Mouse (Mus musculus): Measurements from ENCODE around the gene Ptpre. TPM values are rescaled to one million over a fixed set of nuclear protein-coding genes. Genes with fewer than 3 reads are reported as not detected.
"Not testable (repeated sequence)": the region's sequence is repeated elsewhere in the genome, so short reads cannot be mapped to it uniquely, and the experiment has no call there.

Ptpre gene
- 6.4 and 9.8 TPM in 2 replicates for polyA plus RNA-seq (2012; rRNA removed)

DNA sequence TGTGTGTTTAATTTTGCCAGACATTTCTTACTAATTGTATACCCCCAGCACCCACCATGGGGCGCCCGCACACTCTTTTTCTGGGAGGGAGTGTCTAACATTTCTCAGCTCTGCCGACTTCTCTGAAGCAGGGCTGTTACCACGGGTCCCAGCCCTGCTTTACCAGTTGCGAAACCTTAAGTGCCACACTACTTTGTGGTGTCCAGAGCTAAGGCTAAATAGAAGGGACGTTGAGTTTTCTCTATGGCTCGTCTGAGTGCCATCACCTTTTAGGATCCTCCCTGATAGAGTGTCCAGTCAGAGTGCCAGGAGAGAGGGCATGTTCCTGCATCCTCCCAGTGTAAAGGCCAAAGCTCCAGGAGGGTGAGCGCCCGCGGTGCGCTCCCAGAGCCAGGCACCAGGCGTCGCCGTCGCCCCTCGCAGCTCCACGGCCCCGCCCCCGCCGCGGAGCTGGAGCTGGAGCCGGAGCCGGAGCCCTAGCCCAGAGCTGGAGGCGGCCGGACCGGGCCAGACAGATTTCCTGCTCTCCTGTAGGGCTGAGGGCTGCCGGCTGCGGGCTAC lies at the start of gene Ptpre:
Gene Ptpre, plus strand, starts transcription at position 141 of the 561 bp plus-strand sequence.
- DNase-seq (ENCODE audit: low read depth, low spot score): no peak
- 4% methylated on average over 28 of the region's 28 CpGs for WGBS

GRCm38 (mm10) chr7:135488214-135488810 lies 49.0 kb upstream of the Ptpre start:
- DNase-seq (ENCODE audit: low read depth, low spot score): no peak
- 62% methylated on average over 6 of the region's 6 CpGs for WGBS

- no peak for DNase-seq (ENCODE audit: low read depth, low spot score)
- 65% methylated on average over 9 of the region's 9 CpGs for WGBS
Measured at GRCm38 (mm10) chr7:135489724-135490499, 47.4 kb upstream of the Ptpre start.

GRCm38 (mm10) chr7:135490500-135490886 lies 46.8 kb upstream of the Ptpre start:
- no peak for DNase-seq (ENCODE audit: low read depth, low spot score)
- 50% methylated on average over 8 of the region's 8 CpGs for WGBS

GRCm38 (mm10) chr7:135495303-135495702 lies 42.0 kb upstream of the Ptpre start:
- DNase-seq (ENCODE audit: low read depth, low spot score): no peak

DNA sequence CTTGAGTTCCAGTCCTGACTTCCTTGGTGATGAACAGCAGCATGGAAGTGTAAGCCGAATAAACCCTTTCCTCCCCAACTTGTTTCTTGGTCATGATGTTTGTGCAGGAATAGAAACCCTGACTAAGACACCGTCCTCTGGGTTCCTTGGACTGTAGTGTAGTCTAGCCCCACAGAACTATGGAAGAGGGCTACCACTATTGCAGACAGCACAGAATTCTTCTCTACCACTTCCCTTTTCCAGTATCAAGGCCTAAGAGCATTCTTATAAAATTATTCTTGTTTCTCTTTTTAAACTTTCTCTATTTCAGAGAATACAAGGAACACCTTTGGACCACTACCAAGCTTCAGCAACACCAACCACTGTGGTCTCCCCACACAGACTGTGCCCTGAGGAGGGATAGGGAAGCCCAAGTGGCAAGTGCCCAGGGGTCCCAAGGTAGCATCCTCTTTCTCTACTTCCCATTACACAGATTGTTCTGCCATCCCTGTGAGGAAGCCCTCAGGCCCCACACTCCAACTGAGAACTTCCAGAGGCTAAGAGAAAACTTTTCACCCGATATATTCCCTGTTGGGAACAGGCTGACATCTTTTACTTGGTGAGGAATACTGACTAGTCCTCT lies 38.6 kb upstream of the Ptpre start:
- 88% methylated on average over 3 of the region's 3 CpGs for WGBS
- no peak for DNase-seq (ENCODE audit: low read depth, low spot score)

More at GRCm38 (mm10) chr7:135495303-135495702, 42.0 kb upstream of the Ptpre start:
- 40% methylated on average over 3 of the region's 3 CpGs for WGBS

DNA sequence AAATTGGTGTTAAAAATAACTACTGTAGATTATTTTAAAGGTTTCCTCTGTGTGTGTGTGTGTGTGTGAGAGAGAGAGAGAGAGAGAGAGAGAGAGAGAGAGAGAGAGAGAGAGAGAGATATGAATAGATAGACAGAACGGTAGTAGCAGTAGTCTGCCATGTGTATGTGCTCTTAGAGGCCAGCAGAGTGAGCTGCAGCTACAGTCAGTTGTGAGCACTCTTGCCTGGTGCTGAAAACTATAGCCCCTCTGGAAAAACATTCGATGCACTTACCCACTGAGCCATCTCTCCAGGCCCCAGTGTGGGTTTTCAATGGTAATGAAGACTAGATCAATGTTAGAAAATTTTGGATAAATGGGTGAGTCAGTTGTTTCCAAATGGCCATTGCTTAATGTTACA lies 37.9 kb upstream of the Ptpre start:
- no peak for DNase-seq (ENCODE audit: low read depth, low spot score)
- 50% methylated on average over 2 of the region's 2 CpGs for WGBS

GRCm38 (mm10) chr7:135506506-135506905 lies 30.8 kb upstream of the Ptpre start:
- 93% methylated on average over 5 of the region's 5 CpGs for WGBS
- DNase-seq (ENCODE audit: low read depth, low spot score): not testable (repeated sequence)

DNA sequence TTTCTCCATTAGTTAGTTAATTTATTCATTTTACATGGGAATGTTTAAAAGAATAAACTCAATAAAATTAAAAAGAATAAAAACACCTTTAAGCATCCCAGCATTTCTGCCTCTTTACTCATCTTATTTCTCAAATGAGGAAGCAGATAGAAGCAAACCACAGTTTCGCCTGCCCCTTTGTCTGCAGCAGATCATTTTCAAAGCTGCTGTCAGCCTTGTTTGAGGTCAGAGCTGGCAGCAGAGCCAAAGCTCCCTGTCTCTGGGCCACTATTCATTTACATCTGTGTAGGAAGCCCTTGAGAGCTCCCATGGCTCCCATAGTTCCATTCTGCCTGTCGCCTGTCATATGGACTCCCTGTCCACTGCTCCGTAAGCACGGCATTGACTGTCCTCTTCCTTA lies 28.7 kb upstream of the Ptpre start:
- 78% methylated on average over 4 of the region's 4 CpGs for WGBS
- no peak for DNase-seq (ENCODE audit: low read depth, low spot score)

- DNase-seq (ENCODE audit: low read depth, low spot score): no peak
- WGBS: 24% methylated on average over 3 of the region's 3 CpGs
Measured at GRCm38 (mm10) chr7:135509272-135509671, 28.0 kb upstream of the Ptpre start.

GRCm38 (mm10) chr7:135510431-135510830 lies 26.9 kb upstream of the Ptpre start:
- no peak for DNase-seq (ENCODE audit: low read depth, low spot score)
- 47% methylated on average over 5 of the region's 5 CpGs for WGBS

GRCm38 (mm10) chr7:135511723-135512122 lies 25.6 kb upstream of the Ptpre start:
- WGBS: 86% methylated on average over 3 of the region's 3 CpGs
- DNase-seq (ENCODE audit: low read depth, low spot score): no peak

- DNase-seq (ENCODE audit: low read depth, low spot score): no peak
- WGBS: 57% methylated on average over 4 of the region's 4 CpGs
Measured at GRCm38 (mm10) chr7:135517191-135517590, 20.1 kb upstream of the Ptpre start.

DNA sequence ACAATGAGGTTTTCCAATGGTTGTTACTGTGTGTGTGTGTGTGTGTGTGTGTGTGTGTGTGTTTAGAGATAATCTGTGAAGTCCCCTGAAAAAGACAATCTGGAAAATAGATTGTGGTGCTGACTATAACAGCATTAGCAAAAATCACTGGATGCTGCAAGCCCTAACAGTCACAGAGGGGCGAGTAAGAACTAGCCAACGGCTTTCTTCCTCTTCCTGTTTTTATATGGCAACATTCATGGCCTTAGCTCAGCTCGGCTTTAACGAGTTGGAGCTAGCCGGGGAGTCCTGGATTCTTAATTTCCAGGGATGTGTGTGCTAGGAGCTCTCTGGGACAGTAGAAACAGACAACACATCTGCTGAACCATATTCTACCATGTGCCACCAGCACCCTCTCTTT lies 17.0 kb upstream of the Ptpre start:
- 36% methylated on average over 5 of the region's 5 CpGs for WGBS
- no peak for DNase-seq (ENCODE audit: low read depth, low spot score)

- DNase-seq (ENCODE audit: low read depth, low spot score): no peak
- WGBS: 42% methylated on average over 15 of the region's 15 CpGs
Measured at GRCm38 (mm10) chr7:135521755-135522512, 15.3 kb upstream of the Ptpre start.

DNA sequence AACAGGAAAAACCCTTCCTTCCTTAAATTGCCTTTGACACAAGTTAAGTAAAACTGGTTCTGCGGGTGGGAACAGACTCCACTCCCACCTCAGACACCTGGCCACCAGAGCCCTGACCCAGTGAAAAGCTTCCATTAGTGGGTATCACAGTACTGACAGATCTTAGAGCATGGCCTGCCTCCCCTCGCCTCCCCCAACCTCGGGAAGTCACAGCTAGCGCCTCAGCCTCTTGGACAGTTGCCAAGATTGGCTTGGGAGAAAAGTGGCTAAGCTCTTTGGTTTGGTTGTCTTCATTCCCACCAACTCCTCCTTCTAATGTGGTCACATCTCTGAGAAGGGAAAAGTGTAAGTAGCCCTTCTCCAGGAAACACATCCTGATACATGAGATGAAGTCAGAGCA lies 13.3 kb upstream of the Ptpre start:
- WGBS: 19% methylated on average over 4 of the region's 4 CpGs

DNA sequence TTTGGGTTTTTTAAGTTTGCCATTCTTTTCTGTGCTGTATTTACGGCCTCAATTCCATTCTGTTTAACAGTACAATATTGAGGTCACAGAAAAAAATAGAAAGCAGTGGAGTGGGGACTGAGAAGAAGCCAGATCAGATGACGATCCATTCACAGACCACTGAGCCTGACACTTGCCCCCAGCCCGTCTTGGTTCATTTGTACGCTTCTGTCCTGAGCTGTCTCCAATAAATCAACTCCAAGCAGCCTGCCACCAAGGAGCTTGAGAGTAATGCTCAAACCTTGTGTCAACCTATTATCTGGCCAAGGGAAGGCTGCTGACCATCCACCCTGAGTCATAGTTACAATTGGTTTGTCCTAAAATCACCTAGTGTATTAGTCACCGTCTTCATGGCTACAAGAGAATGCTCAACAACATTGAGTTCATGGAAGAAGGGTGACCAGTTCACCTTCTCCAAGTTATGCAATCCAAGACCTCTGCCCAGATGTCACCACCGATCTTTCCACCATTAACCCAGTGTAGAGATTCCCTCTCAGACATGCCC lies 12.8 kb upstream of the Ptpre start:
- 70% methylated on average over 6 of the region's 6 CpGs for WGBS
- no peak for DNase-seq (ENCODE audit: low read depth, low spot score)

More for the DNA sequence above, 13.3 kb upstream of the Ptpre start:
- no peak for DNase-seq (ENCODE audit: low read depth, low spot score)

DNA sequence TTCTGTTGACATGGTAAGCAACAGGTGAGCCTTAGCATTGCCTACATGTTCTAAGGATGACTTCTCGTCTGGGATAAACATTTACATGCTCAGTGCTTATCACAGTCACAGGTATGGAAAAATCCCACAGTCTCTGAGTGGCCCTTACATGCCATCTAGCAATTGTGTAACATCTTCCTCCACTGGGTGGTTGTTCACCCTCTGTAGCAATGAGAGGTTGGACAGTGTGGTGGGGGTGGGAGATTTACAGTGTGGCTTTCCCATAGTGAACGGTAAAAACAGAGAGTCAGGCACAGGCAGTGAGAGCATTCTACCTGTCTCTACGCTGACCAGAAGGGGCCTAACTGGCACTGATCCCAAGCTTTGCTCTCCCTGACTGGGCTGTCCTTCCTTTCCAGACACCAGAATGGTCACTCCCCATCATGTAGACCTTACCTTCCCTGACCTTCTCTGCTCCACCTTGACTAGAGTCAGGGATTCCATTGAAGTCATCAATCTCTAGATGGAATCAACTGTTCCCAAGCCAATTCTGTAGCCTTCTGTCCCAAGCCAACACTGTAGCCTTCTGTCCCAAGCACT lies 10.6 kb upstream of the Ptpre start:
- 31% methylated on average over 3 of the region's 3 CpGs for WGBS
- no peak for DNase-seq (ENCODE audit: low read depth, low spot score)

- DNase-seq (ENCODE audit: low read depth, low spot score): no peak
- WGBS: 16% methylated on average over 3 of the region's 3 CpGs
Measured at GRCm38 (mm10) chr7:135527169-135527568, 10.1 kb upstream of the Ptpre start.
